Mouse (Mus musculus): ENCODE results near the gene Zbtb17. TPM values are rescaled to one million over a fixed set of nuclear protein-coding genes. Genes with fewer than 3 reads are reported as not detected.

Gene Zbtb17
- total RNA-seq, 2 experiments from 2014 or later, result 22.7 to 23.5 TPM

- intact Hi-C loops (cut with DNase I), result no loop called here
- DNase-seq (ENCODE audit: low spot score), result no peak
Observed at GRCm38 (mm10) chr4:141423691-141424431, 20.6 kb upstream of the Zbtb17 start.

- peak; percentile 42 for DNase-seq (ENCODE audit: low spot score)
- intact Hi-C loops (cut with DNase I), result no loop called here
Observed at GRCm38 (mm10) chr4:141425484-141426479, 18.7 kb upstream of the Zbtb17 start.

- intact Hi-C loops (cut with DNase I), result no loop called here
- no peak for DNase-seq (ENCODE audit: low spot score)
Observed at GRCm38 (mm10) chr4:141426796-141427745, 17.4 kb upstream of the Zbtb17 start.

- intact Hi-C loops (cut with DNase I), result no loop called here
- DNase-seq (ENCODE audit: low spot score), result no peak
Observed at GRCm38 (mm10) chr4:141427921-141428320, 16.5 kb upstream of the Zbtb17 start.

GRCm38 (mm10) chr4:141429381-141429780 lies 15.1 kb upstream of the Zbtb17 start:
- no peak for DNase-seq (ENCODE audit: low spot score)
- intact Hi-C loops (cut with DNase I), result no loop called here

- no peak for DNase-seq (ENCODE audit: low spot score)
- intact Hi-C loops (cut with DNase I), result loop anchor here (2.0 kb wide), 1 partner anchor 23 kb away; no protein-coding TSS in a partner anchor
Observed at GRCm38 (mm10) chr4:141429847-141430246, 14.6 kb upstream of the Zbtb17 start.

GRCm38 (mm10) chr4:141430997-141431396 lies 13.5 kb upstream of the Zbtb17 start:
- DNase-seq (ENCODE audit: low spot score), result no peak
- intact Hi-C loops (cut with DNase I), result loop anchor here (1.0 to 2.0 kb wide), 2 partner anchors 24 to 129 kb away; no protein-coding TSS in a partner anchor

GRCm38 (mm10) chr4:141432666-141433065 lies 11.8 kb upstream of the Zbtb17 start:
- intact Hi-C loops (cut with DNase I), result loop anchor here (1.0 kb wide), 1 partner anchor 143 kb away; no protein-coding TSS in a partner anchor
- DNase-seq (ENCODE audit: low spot score), result no peak

- no peak for DNase-seq (ENCODE audit: low spot score)
- intact Hi-C loops (cut with DNase I), result loop anchor here (1.0 kb wide), 1 partner anchor 142 kb away; no protein-coding TSS in a partner anchor
Observed at GRCm38 (mm10) chr4:141433191-141433590, 11.3 kb upstream of the Zbtb17 start.

- intact Hi-C loops (cut with DNase I), result no loop called here
- DNase-seq (ENCODE audit: low spot score), result no peak
Observed at GRCm38 (mm10) chr4:141435974-141436373, 8.5 kb upstream of the Zbtb17 start, which contains the start of gene Srarp. Srarp (minus strand) TSS chr4:141436105.

GRCm38 (mm10) chr4:141439083-141439803 lies 5.2 kb upstream of the Zbtb17 start:
- intact Hi-C loops (cut with DNase I), result no loop called here
- DNase-seq (ENCODE audit: low spot score), result no peak

GRCm38 (mm10) chr4:141440877-141441276 lies 3.6 kb upstream of the Zbtb17 start:
- intact Hi-C loops (cut with DNase I), result no loop called here
- no peak for DNase-seq (ENCODE audit: low spot score)

- intact Hi-C loops (cut with DNase I), result no loop called here
- no peak for DNase-seq (ENCODE audit: low spot score)
Observed at GRCm38 (mm10) chr4:141443641-141444429, 619 bp upstream of the Zbtb17 start.

- intact Hi-C loops (cut with DNase I), result no loop called here
- DNase-seq (ENCODE audit: low spot score), result no peak
Observed at GRCm38 (mm10) chr4:141445328-141445720, 870 bp downstream of the Zbtb17 start.

GRCm38 (mm10) chr4:141446211-141446610 lies 1.8 kb downstream of the Zbtb17 start:
- DNase-seq (ENCODE audit: low spot score), result no peak
- intact Hi-C loops (cut with DNase I), result no loop called here

GRCm38 (mm10) chr4:141451251-141451650 lies 6.8 kb downstream of the Zbtb17 start:
- no peak for DNase-seq (ENCODE audit: low spot score)
- intact Hi-C loops (cut with DNase I), result no loop called here

- DNase-seq (ENCODE audit: low spot score), result no peak
- intact Hi-C loops (cut with DNase I), result no loop called here
Observed at GRCm38 (mm10) chr4:141451916-141452450, 7.5 kb downstream of the Zbtb17 start.

Measured in heart, postnatal 25 days (tissue).